Mouse (Mus musculus) olfactory bulb, adult 2 months (tissue): ENCODE measurements around the gene Sirt1. TPM values are rescaled to one million over a fixed set of nuclear protein-coding genes. Genes with fewer than 3 reads are reported as not detected.
A peak's percentile ranks its signal among the peaks of the same experiment; 100 is the strongest.

Experiments
- H3K27ac ChIP-seq: fragments of 200-500 bp; 2 replicates; pipeline ENCODE4 v1.5.1; 2012; ENCODE audit warnings: low read depth, low read length; ENCODE audit not compliant: insufficient read depth
- H3K4me1 ChIP-seq: fragments of 200-500 bp; 2 replicates; pipeline ENCODE4 v1.6.1; 2012; ENCODE audit warnings: low read length; ENCODE audit not compliant: control insufficient read depth, insufficient read depth
- H3K4me3 ChIP-seq: fragments of 200-500 bp; 2 replicates; pipeline ENCODE4 v1.5.1; 2012; ENCODE audit warnings: mild to moderate bottlenecking, low read depth, low read length, moderate library complexity; ENCODE audit not compliant: insufficient read depth
- CTCF ChIP-seq: fragments of 200-500 bp; IDR thresholded peaks from 2 replicates; pipeline ENCODE4 v1.5.1; 2012; ENCODE audit warnings: low read depth, mild to moderate bottlenecking, low read length, moderate library complexity; ENCODE audit not compliant: insufficient read depth
- POLR2A ChIP-seq: fragments of 200-500 bp; IDR thresholded peaks from 2 replicates; pipeline ENCODE4 v1.6.1; 2012; ENCODE audit warnings: mild to moderate bottlenecking, low read depth, low read length, moderate library complexity; ENCODE audit not compliant: insufficient read depth
- WGBS: fragments of 180-500 bp; shearing (Covaris S2); methylation state at CpG from one replicate; pipeline ENCODE4 v1.1.7; 2018; 5-methylcytosine and 5-hydroxymethylcytosine counted together
- polyA plus RNA-seq: library from polyadenylated mRNA; stranded (reverse); fragments of >200 nt; gene quantifications from 2 replicates; pipeline ENCODE4 v1.2.4, GENCODE M21; 2012; ENCODE audit warnings: low replicate concordance; ENCODE audit not compliant: missing spikeins, insufficient read depth, insufficient read length

Gene Sirt1
- polyA plus RNA-seq, 1 experiment: not detected

DNA sequence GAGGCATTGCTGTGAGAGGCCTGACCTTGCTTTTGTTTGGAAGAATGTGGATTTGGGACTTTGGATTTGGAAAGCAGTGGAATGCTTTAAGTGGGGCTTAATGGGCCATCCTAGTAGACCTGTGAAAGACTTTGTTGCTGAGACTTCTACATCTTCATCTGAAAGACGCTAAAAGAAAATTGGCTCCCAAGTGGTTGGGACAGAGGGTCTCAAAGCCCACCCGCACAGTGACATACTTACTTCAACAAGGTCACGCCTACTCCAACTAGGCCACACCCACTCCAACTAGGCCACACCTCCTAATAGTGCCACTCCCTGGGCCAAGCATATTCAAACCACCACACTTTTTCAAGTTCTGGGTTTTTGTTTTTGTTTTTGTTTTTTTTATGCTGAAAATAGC is 36.8 kb downstream of the Sirt1 start:
- no peak for TF ChIP-seq POLR2A
- no peak for TF ChIP-seq CTCF
- no peaks in the 10 kb centered on the region for H3K4me1 ChIP-seq
- WGBS: 95% methylated on average over 3 of the region's 3 CpGs
- H3K4me3 ChIP-seq: no peak overlapping the region
- no peak overlapping the region for H3K27ac ChIP-seq

DNA sequence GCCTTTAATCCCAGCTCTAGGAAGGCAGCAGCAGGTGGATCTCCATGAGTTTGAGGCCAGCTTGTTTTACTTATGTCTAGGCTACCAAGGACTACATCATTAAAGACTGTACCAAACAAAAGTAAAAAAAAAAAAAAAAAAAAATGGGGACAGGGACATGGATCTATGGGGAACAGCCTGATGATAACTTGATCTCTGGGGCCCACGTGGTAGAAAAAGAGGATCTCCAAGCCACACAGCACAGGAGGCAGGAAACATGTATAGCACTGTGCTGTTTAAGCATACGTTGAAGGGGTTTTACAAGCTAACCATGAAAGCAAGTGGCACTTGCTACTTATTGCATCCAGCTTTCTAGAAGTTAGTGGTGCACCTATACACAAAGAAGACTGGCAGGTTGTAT is 40.2 kb downstream of the Sirt1 start:
- no peak for TF ChIP-seq POLR2A
- no peak for TF ChIP-seq CTCF
- peaks cover 9% of the 10 kb centered on the region for H3K4me1 ChIP-seq
- H3K27ac ChIP-seq: no peak overlapping the region
- no peak overlapping the region for H3K4me3 ChIP-seq
- 83% methylated on average over 2 of the region's 2 CpGs for WGBS

DNA sequence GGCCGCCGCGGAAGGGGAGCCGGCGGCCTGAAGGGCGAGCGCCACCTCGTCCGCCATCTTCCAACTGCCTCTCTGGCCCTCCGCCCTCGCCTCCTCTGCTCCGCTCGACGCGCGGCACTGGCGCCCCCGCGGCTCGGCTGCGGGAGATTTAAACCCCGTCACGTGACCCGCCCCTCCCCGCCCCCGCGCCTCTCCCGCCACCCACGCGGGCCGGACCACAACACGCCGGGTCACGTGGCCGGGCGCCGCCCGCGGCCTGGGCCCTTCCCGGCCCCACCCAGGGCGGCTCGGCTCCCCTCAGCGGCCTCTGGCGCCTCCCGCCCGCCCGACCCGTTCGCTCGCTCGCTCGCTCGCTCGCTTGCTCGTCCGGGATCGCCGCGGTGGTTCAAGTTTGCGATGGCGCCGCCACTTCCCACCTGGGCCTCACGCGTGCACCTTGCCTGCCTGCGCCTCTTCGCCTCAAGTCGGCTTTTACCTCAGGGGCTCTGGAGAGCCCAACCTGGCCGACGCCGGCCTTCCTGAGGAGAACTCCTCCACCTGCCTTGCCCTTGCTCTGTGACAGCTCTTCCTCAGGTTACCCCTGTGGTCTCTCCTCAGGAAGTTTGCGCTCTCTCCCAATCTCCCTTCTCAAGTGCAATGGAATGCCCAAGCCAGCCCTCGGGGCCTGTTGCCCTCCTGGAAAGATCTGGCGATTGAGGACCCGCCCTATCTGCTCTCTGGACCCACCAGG is 42.4 kb downstream of the Sirt1 start:
- TF ChIP-seq POLR2A (peak; percentile 84), CTCF (no peak)
- Histone ChIP-seq H3K4me1 (peaks cover 9% of the 10 kb centered on the region), H3K4me3 (peak overlapping the region; percentile 85), H3K27ac (peak overlapping the region; percentile 72)
- WGBS: 2% methylated on average over 68 of the region's 74 CpGs

DNA sequence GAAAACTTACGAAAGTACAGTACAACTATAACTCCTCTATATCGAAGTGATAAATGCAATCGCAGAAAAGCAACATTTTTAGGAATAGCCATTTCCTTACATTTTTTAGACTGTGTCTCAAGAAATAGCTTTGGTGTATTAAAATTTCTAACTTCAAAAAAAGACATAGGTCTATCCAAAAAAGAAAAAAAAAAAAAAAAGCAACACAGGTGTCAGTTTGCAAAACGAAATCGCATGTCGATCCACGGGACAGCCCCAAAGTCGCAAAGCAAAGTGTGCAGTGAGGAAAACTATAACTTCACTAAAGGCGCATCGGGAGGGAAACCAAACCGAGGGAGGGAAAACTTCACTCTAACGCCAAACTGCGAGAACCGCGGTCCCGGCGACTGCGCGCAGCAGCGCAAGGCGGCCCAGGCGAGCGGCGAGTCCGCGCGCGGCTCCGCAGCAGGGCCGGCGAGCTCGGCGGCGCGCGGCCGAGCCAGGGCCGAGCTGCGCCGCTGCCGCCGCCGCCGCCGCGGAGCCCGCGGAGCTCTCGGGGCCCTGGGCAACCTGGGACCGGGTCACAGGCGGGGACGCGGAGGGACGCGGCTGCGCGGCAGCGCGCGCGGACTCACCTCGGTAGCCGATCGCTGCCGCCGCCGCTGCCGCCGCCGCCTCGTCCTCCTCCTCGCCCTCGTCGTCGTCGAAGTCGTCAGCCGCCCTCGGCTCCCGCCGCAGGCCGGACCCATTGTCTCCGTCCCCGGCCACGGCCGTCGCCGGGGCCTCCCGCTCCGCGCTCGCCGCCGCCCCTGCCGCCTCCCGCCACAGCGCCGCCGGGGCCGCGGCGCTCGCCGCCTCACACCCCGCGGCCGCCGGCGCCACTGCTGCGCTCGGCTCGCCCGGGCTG is 43.3 kb downstream of the Sirt1 start:
- TF ChIP-seq POLR2A (no peak; the same call in 1 of the 2 replicates), CTCF (no peak)
- Histone ChIP-seq H3K4me3 (peak overlapping the region; percentile 85), H3K27ac (peak overlapping the region; percentile 72), H3K4me1 (peaks cover 9% of the 10 kb centered on the region)
- 7% methylated on average over 113 of the region's 113 CpGs for WGBS

DNA sequence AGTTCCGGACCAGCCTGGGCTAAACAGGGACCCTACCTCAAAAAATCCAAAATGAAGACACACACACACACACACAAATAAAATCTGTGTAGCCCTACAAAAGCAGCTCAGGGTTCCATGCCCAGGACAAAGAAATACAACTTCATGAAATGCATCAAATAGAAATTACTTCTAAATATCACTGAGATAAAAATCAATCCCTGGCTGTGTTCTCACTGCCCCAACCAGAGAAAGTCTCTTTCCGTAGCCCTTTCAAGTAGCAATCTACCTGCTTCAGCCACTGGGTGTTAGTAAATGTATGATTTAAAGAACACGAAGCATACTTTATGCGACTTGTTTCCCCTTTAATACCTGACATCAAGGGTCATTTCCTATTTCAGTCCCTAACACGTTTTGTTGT is 44.2 kb downstream of the Sirt1 start:
- Histone ChIP-seq H3K4me1 (peaks cover 9% of the 10 kb centered on the region), H3K4me3 (no peak overlapping the region), H3K27ac (no peak overlapping the region)
- TF ChIP-seq CTCF (no peak), POLR2A (no peak)
- 27% methylated on average over 5 of the region's 5 CpGs for WGBS

DNA sequence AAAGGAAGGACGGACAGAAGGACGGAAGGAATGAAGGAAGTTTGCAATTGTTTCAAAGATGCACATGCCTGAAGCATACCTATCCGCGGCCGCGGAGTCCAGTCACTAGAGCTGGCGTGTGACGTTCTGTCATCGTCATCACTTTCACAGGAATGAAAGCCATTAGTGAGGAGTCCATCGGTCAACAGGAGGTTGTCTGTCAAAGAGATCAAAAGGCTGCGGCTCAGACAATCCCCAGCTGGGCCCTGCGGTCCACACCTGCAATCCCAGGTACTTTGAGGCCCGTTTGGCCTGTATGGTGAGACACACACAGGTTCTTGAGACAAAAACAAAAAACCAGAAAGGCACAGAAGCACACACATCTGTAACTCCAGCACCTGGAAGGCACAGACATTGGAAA is 44.6 kb downstream of the Sirt1 start:
- Histone ChIP-seq H3K27ac (no peak overlapping the region), H3K4me1 (peaks cover 9% of the 10 kb centered on the region), H3K4me3 (0 out of 2 replicates have a peak overlapping the region, but pooled peaks have one; percentile 2)
- TF ChIP-seq POLR2A (no peak), CTCF (no peak)
- WGBS: 76% methylated on average over 13 of the region's 13 CpGs

DNA sequence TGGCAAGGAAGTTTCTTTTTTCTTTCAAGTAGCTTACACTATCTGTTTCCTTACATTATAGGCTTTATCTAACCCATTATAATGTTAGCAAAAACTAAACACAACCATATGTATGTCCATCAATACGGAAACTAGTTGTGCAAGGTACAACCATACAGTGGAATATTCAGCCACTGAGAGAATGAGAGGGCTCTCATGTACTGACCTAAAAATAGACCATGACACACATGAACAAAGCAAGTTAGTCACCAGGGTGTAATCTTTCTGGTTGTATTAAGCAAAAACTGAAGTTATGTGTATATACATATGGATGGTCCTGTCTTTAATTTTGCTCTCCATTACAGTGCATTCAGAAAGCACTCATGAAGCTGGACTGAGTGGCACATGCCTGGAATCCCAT is 54.4 kb downstream of the Sirt1 start:
- WGBS: 98% methylated on average over 1 of the region's 1 CpGs
- H3K4me3 ChIP-seq: no peak overlapping the region
- TF ChIP-seq POLR2A (no peak), CTCF (no peak)
- H3K4me1 ChIP-seq: no peaks in the 10 kb centered on the region
- H3K27ac ChIP-seq: no peak overlapping the region

DNA sequence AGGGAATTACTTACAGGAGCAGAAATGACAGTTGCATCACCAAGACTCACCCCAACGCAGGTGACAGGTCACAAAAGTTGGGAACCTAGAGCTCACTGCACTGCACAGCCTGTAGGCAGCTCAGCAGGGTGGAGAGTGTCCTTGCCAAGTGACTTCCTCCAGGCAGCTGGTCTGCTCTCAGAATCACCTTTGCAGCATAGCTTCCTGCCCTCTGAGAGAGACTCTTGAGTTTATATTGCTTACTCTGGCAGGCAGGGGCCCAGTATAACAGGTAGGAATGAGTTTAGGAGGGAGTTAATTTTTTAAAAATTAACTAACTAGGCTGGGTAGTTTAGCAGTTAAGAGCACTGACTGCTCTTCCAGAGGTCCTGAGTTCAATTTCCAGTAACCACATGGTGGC is 67.8 kb downstream of the Sirt1 start:
- 100% methylated on average over 1 of the region's 1 CpGs for WGBS
- no peak for TF ChIP-seq POLR2A
- TF ChIP-seq CTCF: no peak
- H3K27ac ChIP-seq: no peak overlapping the region
- H3K4me1 ChIP-seq: no peaks in the 10 kb centered on the region
- no peak overlapping the region for H3K4me3 ChIP-seq

DNA sequence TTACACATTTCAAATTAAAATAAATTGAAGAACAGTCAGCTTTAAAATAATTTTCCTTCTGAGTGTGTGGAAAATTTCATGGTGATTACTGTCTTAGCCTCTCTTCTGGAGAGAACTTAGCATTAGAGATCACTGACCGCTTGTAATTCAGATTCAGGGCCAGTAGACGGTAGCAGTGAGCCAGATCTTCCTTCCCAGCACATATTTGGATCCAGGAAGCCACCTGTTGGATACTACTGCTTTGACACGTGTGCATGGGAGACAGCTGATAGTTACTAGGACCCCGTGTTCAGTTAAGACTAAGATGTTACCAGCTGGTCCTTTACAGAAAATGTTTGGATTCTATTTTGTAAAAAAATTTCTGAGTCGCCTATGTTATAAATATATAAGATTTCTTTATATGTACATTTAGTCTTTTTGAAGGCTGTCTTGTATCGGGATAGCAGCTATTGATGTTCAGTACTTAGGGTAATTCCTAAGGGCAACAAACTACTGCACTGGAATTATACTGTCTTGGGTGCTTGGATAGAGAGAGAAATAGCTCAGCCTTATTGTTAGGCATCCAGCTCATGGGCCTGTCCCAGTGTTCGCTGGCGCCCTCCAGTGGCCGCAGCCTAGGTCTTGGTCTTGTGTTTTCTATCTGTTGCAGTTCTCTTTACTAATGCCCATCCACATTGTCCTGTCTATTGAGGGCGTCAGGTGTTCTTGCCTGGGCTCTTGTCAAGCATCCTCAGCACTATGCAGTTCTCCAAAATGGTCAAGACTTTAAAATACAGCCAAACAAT is 72.7 kb downstream of the Sirt1 start:
- Histone ChIP-seq H3K4me3 (no peak overlapping the region), H3K4me1 (peaks cover 2% of the 10 kb centered on the region; the same call in 1 of the 2 replicates), H3K27ac (no peak overlapping the region)
- WGBS: 43% methylated on average over 10 of the region's 10 CpGs
- TF ChIP-seq POLR2A (no peak), CTCF (peak; percentile 69; the same call in 1 of the 2 replicates)
